Mouse (Mus musculus): Measurements from ENCODE around the gene Pnpla8.

- TF ChIP-seq GATA1 (IDR thresholded peaks at IDR 0.05; ENCODE audit: borderline replicate concordance, low read length) (no peak), FLI1 (IDR thresholded peaks at IDR 0.05; ENCODE audit: low read length) (no peak)
Observed at GRCm38 (mm10) chr12:44265651-44266050, 44.5 kb downstream of the Pnpla8 start.
